Mouse (Mus musculus) heart, embryonic 10.5 days (tissue): ENCODE measurements around the gene Asb11. TPM values are rescaled to one million over a fixed set of nuclear protein-coding genes. Genes with fewer than 3 reads are reported as not detected.

ENCODE experiments used
- DNase-seq: peaks from one replicate; pipeline ENCODE4 v3.0.0-alpha.2; 2017; ENCODE audit warnings: low spot score
- H3K27ac ChIP-seq: fragments of 300-500 bp; sonication (generic); 2 replicates; pipeline ENCODE4 v1.5.1; 2016; ENCODE audit warnings: mild to moderate bottlenecking
- H3K27me3 ChIP-seq: fragments of 300-500 bp; sonication (generic); 2 replicates; pipeline ENCODE4 v1.6.1; 2016; ENCODE audit warnings: mild to moderate bottlenecking; ENCODE audit not compliant: poor library complexity, insufficient read depth, severe bottlenecking
- H3K36me3 ChIP-seq: fragments of 300-500 bp; sonication (generic); 2 replicates; pipeline ENCODE4 v1.6.1; 2016; ENCODE audit warnings: mild to moderate bottlenecking, moderate library complexity
- H3K4me1 ChIP-seq: fragments of 300-500 bp; sonication (generic); 2 replicates; pipeline ENCODE4 v1.6.1; 2016; ENCODE audit warnings: mild to moderate bottlenecking
- H3K4me3 ChIP-seq: fragments of 300-500 bp; sonication (generic); 2 replicates; pipeline ENCODE4 v1.5.1; 2016; ENCODE audit warnings: mild to moderate bottlenecking, moderate library complexity
- H3K9me3 ChIP-seq: fragments of 300-500 bp; sonication (generic); 2 replicates; pipeline ENCODE4 v1.6.1; 2016; ENCODE audit warnings: mild to moderate bottlenecking, moderate library complexity
- WGBS: fragments of 180-500 bp; shearing (Covaris S2); methylation state at CpG from one replicate; pipeline ENCODE4 v1.1.7; 2016; 5-methylcytosine and 5-hydroxymethylcytosine counted together
- polyA plus RNA-seq: library from polyadenylated mRNA; unstranded; fragments of >200 nt; fragmentation: Nextera tagmentation; extraction: Ambion mirVana; gene quantifications from 2 replicates; pipeline ENCODE4 v1.2.1, GENCODE M21; 2016

The Asb11 gene
- 0.13 and 0.62 TPM in 2 replicates for polyA plus RNA-seq

- Histone ChIP-seq H3K4me3 (no peak within 1 kb of the TSS), H3K36me3 (peaks cover 20% of the 10 kb centered on the region; the same call in 1 of the 2 replicates), H3K27me3 (0 out of 2 replicates have a peak, but pooled peaks cover under 1% of the 10 kb centered on the region), H3K9me3 (no peaks in the 10 kb centered on the region), H3K27ac (no peak within 1 kb of the TSS), H3K4me1 (no peaks in the 10 kb centered on the region)
- DNase-seq = no peak
- 68% methylated on average over 8 of the region's 8 CpGs for WGBS
Measured at GRCm38 (mm10) chrX:164436709-164437108, at the start of gene Asb11. Gene Asb11 (plus strand): TSS chrX:164436994.

- no peaks in the 10 kb centered on the region for H3K9me3 ChIP-seq
- H3K4me1 ChIP-seq = no peaks in the 10 kb centered on the region
- WGBS = 66% methylated on average over 4 of the region's 4 CpGs
- H3K4me3 ChIP-seq = no peak overlapping the region
- H3K36me3 ChIP-seq = no peaks in the 10 kb centered on the region
- no peaks in the 10 kb centered on the region for H3K27me3 ChIP-seq
- H3K27ac ChIP-seq = no peak overlapping the region
- DNase-seq = no peak
Measured at GRCm38 (mm10) chrX:164394091-164394490, 42.7 kb upstream of the Asb11 start.

- Histone ChIP-seq H3K27ac (no peak overlapping the region), H3K36me3 (no peaks in the 10 kb centered on the region), H3K27me3 (no peaks in the 10 kb centered on the region), H3K9me3 (no peaks in the 10 kb centered on the region), H3K4me3 (no peak overlapping the region), H3K4me1 (no peaks in the 10 kb centered on the region)
- no peak for DNase-seq
- 60% methylated on average over 3 of the region's 3 CpGs for WGBS
Measured at GRCm38 (mm10) chrX:164398456-164398855, 38.3 kb upstream of the Asb11 start.

GRCm38 (mm10) chrX:164405080-164405649, 31.6 kb upstream of the Asb11 start:
- Histone ChIP-seq H3K27me3 (no peaks in the 10 kb centered on the region), H3K4me1 (no peaks in the 10 kb centered on the region), H3K4me3 (no peak overlapping the region), H3K36me3 (no peaks in the 10 kb centered on the region), H3K27ac (no peak overlapping the region), H3K9me3 (no peaks in the 10 kb centered on the region)
- DNase-seq = no peak

- Histone ChIP-seq H3K27me3 (no peaks in the 10 kb centered on the region), H3K9me3 (no peaks in the 10 kb centered on the region), H3K27ac (no peak overlapping the region), H3K36me3 (no peaks in the 10 kb centered on the region), H3K4me3 (no peak overlapping the region), H3K4me1 (no peaks in the 10 kb centered on the region)
- DNase-seq = no peak
- 66% methylated on average over 9 of the region's 9 CpGs for WGBS
Measured at GRCm38 (mm10) chrX:164406133-164407022, 30.4 kb upstream of the Asb11 start.

- no peaks in the 10 kb centered on the region for H3K9me3 ChIP-seq
- no peaks in the 10 kb centered on the region for H3K36me3 ChIP-seq
- no peaks in the 10 kb centered on the region for H3K27me3 ChIP-seq
- no peaks in the 10 kb centered on the region for H3K4me1 ChIP-seq
- H3K4me3 ChIP-seq = no peak overlapping the region
- no peak overlapping the region for H3K27ac ChIP-seq
- DNase-seq = no peak
- 63% methylated on average over 3 of the region's 3 CpGs for WGBS
Measured at GRCm38 (mm10) chrX:164408301-164408927, 28.4 kb upstream of the Asb11 start.

- no peak overlapping the region for H3K4me3 ChIP-seq
- no peaks in the 10 kb centered on the region for H3K9me3 ChIP-seq
- H3K27ac ChIP-seq = no peak overlapping the region
- H3K27me3 ChIP-seq = no peaks in the 10 kb centered on the region
- no peaks in the 10 kb centered on the region for H3K4me1 ChIP-seq
- DNase-seq = no peak
- WGBS = 74% methylated on average over 1 of the region's 1 CpGs
- H3K36me3 ChIP-seq = no peaks in the 10 kb centered on the region
Measured at GRCm38 (mm10) chrX:164410562-164410961, 26.2 kb upstream of the Asb11 start.

GRCm38 (mm10) chrX:164416803-164417202, 20.0 kb upstream of the Asb11 start:
- no peak for DNase-seq
- peaks cover 8% of the 10 kb centered on the region; the same call in 1 of the 2 replicates for H3K27me3 ChIP-seq

GRCm38 (mm10) chrX:164418008-164418407, 18.8 kb upstream of the Asb11 start:
- H3K27me3 ChIP-seq = peaks cover 8% of the 10 kb centered on the region; the same call in 1 of the 2 replicates
- no peak for DNase-seq
- no peak overlapping the region for H3K4me3 ChIP-seq
- H3K27ac ChIP-seq = no peak overlapping the region
- no peaks in the 10 kb centered on the region for H3K4me1 ChIP-seq
- H3K36me3 ChIP-seq = peaks cover 7% of the 10 kb centered on the region; the same call in 1 of the 2 replicates
- no peaks in the 10 kb centered on the region for H3K9me3 ChIP-seq

More at GRCm38 (mm10) chrX:164416803-164417202, 20.0 kb upstream of the Asb11 start:
- H3K4me3 ChIP-seq = no peak overlapping the region
- 78% methylated on average over 2 of the region's 2 CpGs for WGBS
- H3K9me3 ChIP-seq = no peaks in the 10 kb centered on the region
- H3K4me1 ChIP-seq = no peaks in the 10 kb centered on the region
- H3K36me3 ChIP-seq = no peaks in the 10 kb centered on the region
- no peak overlapping the region for H3K27ac ChIP-seq

- H3K27ac ChIP-seq = peak within 1 kb of the TSS; percentile 87
Measured at GRCm38 (mm10) chrX:164419471-164419939, 17.3 kb upstream of the Asb11 start, which contains the start of gene Piga. Gene Piga (plus strand): TSS chrX:164419787.

GRCm38 (mm10) chrX:164419955-164420354, 16.8 kb upstream of the Asb11 start:
- H3K27me3 ChIP-seq = peaks cover 8% of the 10 kb centered on the region; the same call in 1 of the 2 replicates
- 14% methylated on average over 13 of the region's 13 CpGs for WGBS
- H3K27ac ChIP-seq = peak overlapping the region; percentile 87

More at GRCm38 (mm10) chrX:164419471-164419939, 17.3 kb upstream of the Asb11 start, which contains the start of gene Piga:
- Histone ChIP-seq H3K36me3 (peaks cover 8% of the 10 kb centered on the region; the same call in 1 of the 2 replicates), H3K4me3 (peak within 1 kb of the TSS; percentile 65), H3K4me1 (no peaks in the 10 kb centered on the region), H3K9me3 (no peaks in the 10 kb centered on the region), H3K27me3 (peaks cover 8% of the 10 kb centered on the region; the same call in 1 of the 2 replicates)
- peak; percentile 96 for DNase-seq
- 13% methylated on average over 39 of the region's 40 CpGs for WGBS

GRCm38 (mm10) chrX:164420518-164420917, 16.3 kb upstream of the Asb11 start:
- no peak for DNase-seq
- Histone ChIP-seq H3K27ac (no peak overlapping the region), H3K9me3 (no peaks in the 10 kb centered on the region), H3K36me3 (peaks cover 11% of the 10 kb centered on the region; the same call in 1 of the 2 replicates), H3K4me1 (no peaks in the 10 kb centered on the region), H3K4me3 (peak overlapping the region; percentile 65), H3K27me3 (peaks cover 8% of the 10 kb centered on the region; the same call in 1 of the 2 replicates)
- WGBS = 46% methylated on average over 3 of the region's 3 CpGs

More at GRCm38 (mm10) chrX:164419955-164420354, 16.8 kb upstream of the Asb11 start:
- no peak for DNase-seq
- Histone ChIP-seq H3K4me1 (no peaks in the 10 kb centered on the region), H3K9me3 (no peaks in the 10 kb centered on the region), H3K4me3 (peak overlapping the region; percentile 65), H3K36me3 (peaks cover 8% of the 10 kb centered on the region; the same call in 1 of the 2 replicates)
